Mouse (Mus musculus): ENCODE measurements at regions not wholly inside any gene's neighbourhood (a gene's known extent, or its start where the extent isn't known, plus 50 kb on each side); places are given as distances from the start of the nearest gene placed in this dataset.

DNA sequence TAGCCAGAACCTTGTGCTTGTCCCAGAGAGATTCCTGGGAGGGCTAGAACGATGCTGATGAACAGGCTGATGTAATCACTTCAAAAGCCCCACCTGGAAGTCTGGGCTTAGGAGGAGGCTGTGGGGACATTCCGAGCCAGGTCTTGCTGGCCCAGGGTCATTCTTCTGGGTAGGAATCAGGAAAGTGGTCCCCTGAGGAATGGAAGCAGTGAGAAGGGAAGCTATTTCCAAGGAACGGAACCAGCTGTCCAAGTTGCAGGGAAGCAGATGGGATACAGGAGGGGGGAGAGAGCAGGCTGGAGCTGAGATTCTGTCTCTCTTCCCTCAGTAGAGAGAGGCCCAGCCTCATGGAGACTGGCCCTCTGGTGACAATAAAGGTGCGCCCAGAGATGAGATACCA is 243.9 kb downstream of the Tcf7l2 start:
- no peak overlapping the region for H3K27ac ChIP-seq (ENCODE audit: insufficient read depth, low read length)
- 15% methylated on average over 4 of the region's 4 CpGs for WGBS
- no peaks in the 10 kb centered on the region for H3K27me3 ChIP-seq (ENCODE audit: control insufficient read depth, insufficient read depth, low read length)
- H3K4me1 ChIP-seq (ENCODE audit: control insufficient read depth, insufficient read depth, low read length) = no peaks in the 10 kb centered on the region
- no peak for TF ChIP-seq CTCF (IDR thresholded peaks at IDR 0.05; ENCODE audit: borderline replicate concordance, insufficient read depth, low read depth, low read length)
- TF ChIP-seq POLR2A (IDR thresholded peaks at IDR 0.05; ENCODE audit: borderline replicate concordance, insufficient read depth, low read length) = no peak
- no peak overlapping the region for H3K4me3 ChIP-seq (replicated peaks; ENCODE audit: insufficient read depth, low read depth, low read length)
- no peak for DNase-seq

DNA sequence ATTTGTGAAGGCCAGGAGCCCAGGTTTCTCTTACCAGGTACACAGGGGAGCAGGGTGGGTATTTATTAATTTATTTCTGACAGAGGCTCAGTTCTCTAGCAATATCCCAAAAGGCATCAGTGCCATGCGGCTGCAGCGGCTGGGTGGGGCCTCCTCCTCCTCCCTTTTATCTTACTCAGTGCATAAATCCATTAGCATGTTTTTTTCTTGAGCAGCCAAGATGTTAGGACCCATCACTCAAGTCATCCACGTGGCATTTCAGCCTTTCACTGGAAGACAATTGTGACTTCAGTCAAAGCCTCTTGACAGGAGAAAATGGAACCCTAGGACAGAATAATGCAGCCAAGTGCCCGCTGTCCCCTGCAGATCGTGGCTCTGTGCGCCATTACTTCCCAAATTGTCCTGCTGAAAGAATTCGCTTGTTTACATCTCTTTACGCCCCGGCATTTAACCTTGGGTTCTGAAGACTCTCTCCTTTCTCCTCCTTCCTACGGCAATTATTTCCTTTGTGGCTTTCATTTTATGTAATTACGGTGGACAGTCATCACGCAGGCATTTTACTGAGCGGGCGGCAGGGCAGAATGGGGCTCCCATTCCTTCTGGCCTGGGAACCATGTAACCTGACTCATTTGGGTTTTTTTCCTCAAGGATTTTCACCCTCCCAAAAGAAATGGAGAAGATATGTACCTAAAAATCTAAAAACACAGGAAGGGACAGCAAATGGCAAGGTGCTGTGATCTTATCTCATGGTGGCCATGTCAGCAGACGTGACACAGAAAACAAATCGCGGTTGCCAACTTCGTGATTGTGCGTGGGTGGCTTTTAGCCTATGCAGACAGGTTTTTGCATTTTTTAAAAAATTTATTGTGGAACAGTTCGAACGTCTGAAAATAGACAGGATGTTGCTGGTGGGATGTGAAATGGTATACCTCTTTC is 250.4 kb downstream of the Tcf7l2 start:
- WGBS = 63% methylated on average over 21 of the region's 21 CpGs
- no peak overlapping the region for H3K27ac ChIP-seq (ENCODE audit: insufficient read depth, low read length)
- no peaks in the 10 kb centered on the region; the same call in 1 of the 2 replicates for H3K27me3 ChIP-seq (ENCODE audit: control insufficient read depth, insufficient read depth, low read length)
- DNase-seq = no peak
- TF ChIP-seq CTCF (IDR thresholded peaks at IDR 0.05; ENCODE audit: borderline replicate concordance, insufficient read depth, low read depth, low read length) (no peak), POLR2A (IDR thresholded peaks at IDR 0.05; ENCODE audit: borderline replicate concordance, insufficient read depth, low read length) (no peak)
- no peak overlapping the region for H3K4me3 ChIP-seq (replicated peaks; ENCODE audit: insufficient read depth, low read depth, low read length)
- no peaks in the 10 kb centered on the region for H3K4me1 ChIP-seq (ENCODE audit: control insufficient read depth, insufficient read depth, low read length)

DNA sequence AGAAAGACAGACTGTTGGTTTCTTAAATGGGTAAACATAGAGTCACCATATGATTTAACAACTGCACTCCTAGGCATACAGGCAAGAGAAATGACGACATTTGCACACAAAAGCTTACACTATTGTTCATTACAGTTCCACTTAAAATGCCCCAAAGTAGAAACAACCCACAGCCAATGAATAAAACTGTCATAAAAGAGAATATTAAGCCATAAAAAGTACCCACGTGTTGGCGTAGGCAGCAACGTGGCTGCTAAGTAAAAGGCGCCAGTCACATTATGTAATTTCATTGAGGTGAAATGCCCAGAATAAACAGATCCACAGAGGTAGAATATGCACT is 251.1 kb downstream of the Tcf7l2 start:
- Histone ChIP-seq H3K27ac (ENCODE audit: insufficient read depth, low read length) (no peak overlapping the region), H3K4me1 (ENCODE audit: control insufficient read depth, insufficient read depth, low read length) (no peaks in the 10 kb centered on the region), H3K27me3 (ENCODE audit: control insufficient read depth, insufficient read depth, low read length) (no peaks in the 10 kb centered on the region; the same call in 1 of the 2 replicates), H3K4me3 (replicated peaks; ENCODE audit: insufficient read depth, low read depth, low read length) (no peak overlapping the region)
- DNase-seq = no peak
- 84% methylated on average over 5 of the region's 5 CpGs for WGBS
- TF ChIP-seq POLR2A (IDR thresholded peaks at IDR 0.05; ENCODE audit: borderline replicate concordance, insufficient read depth, low read length) (no peak), CTCF (IDR thresholded peaks at IDR 0.05; ENCODE audit: borderline replicate concordance, insufficient read depth, low read depth, low read length) (no peak)

DNA sequence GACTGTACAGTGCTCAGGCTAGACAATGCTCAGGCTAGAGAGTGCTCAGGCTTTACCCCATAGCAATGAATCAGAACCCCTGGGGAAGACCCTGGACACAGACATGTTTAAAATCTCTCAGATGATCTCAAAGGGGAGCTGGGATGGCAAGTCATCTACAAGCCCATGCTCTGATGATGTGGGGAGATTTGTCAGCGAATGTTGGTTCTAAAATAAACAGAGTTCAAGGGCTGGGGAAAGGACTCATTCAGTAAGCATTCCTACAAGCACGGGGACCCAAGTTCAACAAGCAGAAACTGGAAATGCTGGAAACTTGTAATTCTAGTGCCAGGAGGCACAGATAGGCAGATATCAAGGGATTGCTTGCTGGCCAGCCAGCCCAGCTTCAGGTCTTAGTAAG is 254.1 kb downstream of the Tcf7l2 start:
- Histone ChIP-seq H3K27me3 (ENCODE audit: control insufficient read depth, insufficient read depth, low read length) (no peaks in the 10 kb centered on the region; the same call in 1 of the 2 replicates), H3K4me3 (replicated peaks; ENCODE audit: insufficient read depth, low read depth, low read length) (no peak overlapping the region), H3K27ac (ENCODE audit: insufficient read depth, low read length) (no peak overlapping the region), H3K4me1 (ENCODE audit: control insufficient read depth, insufficient read depth, low read length) (no peaks in the 10 kb centered on the region)
- WGBS = 77% methylated on average over 2 of the region's 2 CpGs
- no peak for DNase-seq
- TF ChIP-seq CTCF (IDR thresholded peaks at IDR 0.05; ENCODE audit: borderline replicate concordance, insufficient read depth, low read depth, low read length) (no peak), POLR2A (IDR thresholded peaks at IDR 0.05; ENCODE audit: borderline replicate concordance, insufficient read depth, low read length) (no peak)

DNA sequence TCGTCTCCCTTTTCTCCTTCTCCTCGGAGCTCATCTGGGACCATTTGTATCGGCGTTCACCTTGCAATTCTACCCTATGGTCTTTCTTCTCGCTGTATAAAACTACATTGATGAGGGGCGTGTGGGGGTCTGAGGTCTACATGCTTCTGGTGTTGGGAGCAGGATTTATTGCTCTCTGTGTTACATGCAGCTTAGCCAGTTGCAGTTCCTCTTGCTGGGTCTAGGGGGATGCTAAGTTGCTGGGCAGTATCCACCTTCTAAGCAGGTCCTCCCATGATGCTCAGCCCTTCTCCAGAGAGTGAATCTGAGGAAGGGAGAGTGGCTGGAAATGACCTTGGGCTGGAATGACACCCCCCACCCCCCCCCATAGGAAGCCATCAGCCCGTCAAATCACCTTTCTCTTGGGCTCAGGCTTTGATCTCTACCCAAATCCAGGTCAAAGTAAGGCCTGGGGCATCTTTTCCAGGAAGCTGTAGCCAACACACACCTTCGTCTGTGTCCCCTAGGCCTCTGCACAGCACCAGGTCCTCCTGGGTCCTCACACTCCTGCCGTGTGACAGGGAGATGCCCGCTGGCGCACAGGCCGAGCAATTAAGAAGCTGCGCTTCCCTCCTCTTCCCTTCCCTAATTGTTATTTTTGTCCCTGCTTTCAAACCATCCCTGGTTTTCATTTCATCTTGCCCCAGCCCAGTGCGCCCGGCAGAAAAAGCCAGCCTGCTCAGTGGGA is 257.0 kb downstream of the Tcf7l2 start:
- 62% methylated on average over 15 of the region's 15 CpGs for WGBS
- Histone ChIP-seq H3K27ac (ENCODE audit: insufficient read depth, low read length) (no peak overlapping the region), H3K27me3 (ENCODE audit: control insufficient read depth, insufficient read depth, low read length) (no peaks in the 10 kb centered on the region), H3K4me1 (ENCODE audit: control insufficient read depth, insufficient read depth, low read length) (no peaks in the 10 kb centered on the region), H3K4me3 (replicated peaks; ENCODE audit: insufficient read depth, low read depth, low read length) (no peak overlapping the region)
- DNase-seq = peak in 1 of 2 experiments; percentile 9
- TF ChIP-seq POLR2A (IDR thresholded peaks at IDR 0.05; ENCODE audit: borderline replicate concordance, insufficient read depth, low read length) (no peak), CTCF (IDR thresholded peaks at IDR 0.05; ENCODE audit: borderline replicate concordance, insufficient read depth, low read depth, low read length) (no peak)

DNA sequence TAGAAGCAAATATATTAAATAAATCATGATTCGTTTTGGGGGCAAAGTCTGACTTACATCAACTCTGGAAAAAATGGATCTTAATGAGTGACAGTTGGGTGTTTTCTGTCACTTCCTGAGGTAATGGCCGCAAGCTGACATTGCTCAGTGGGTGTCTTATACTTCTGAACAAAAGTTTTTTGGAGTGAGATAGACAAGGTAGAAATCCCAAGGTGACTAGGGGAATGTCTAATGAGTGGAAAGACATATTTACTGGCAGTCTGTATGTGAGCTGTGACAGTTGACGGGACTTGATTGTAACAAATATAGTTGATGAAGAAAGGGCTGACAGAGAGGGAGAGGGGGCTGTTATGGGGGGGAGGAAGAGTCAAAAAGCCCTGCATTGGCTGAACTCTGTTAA is 257.8 kb downstream of the Tcf7l2 start:
- Histone ChIP-seq H3K4me3 (replicated peaks; ENCODE audit: insufficient read depth, low read depth, low read length) (no peak overlapping the region), H3K4me1 (ENCODE audit: control insufficient read depth, insufficient read depth, low read length) (no peaks in the 10 kb centered on the region), H3K27me3 (ENCODE audit: control insufficient read depth, insufficient read depth, low read length) (no peaks in the 10 kb centered on the region), H3K27ac (ENCODE audit: insufficient read depth, low read length) (no peak overlapping the region)
- TF ChIP-seq POLR2A (IDR thresholded peaks at IDR 0.05; ENCODE audit: borderline replicate concordance, insufficient read depth, low read length) (no peak), CTCF (IDR thresholded peaks at IDR 0.05; ENCODE audit: borderline replicate concordance, insufficient read depth, low read depth, low read length) (no peak)
- 79% methylated on average over 3 of the region's 3 CpGs for WGBS
- DNase-seq = no peak

DNA sequence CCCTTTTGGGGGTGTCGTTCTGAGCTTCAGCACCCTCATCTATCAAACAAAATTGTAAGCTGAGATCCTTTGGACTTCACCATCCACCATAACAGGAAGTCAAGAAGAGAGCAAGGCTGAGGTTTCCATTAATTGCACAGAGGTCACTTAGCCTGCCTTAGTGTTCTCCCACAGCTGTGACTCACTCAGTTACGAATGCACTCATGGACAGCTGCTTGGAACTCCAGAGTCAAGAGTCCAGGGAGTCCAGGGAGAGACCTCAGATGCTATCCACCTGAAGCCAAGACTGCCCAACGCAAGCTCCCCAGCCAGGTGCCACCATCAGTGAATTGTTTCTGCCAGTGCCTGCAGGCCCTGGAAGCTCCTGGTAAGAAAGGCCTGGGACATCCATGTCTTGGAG is 259.8 kb downstream of the Tcf7l2 start:
- Histone ChIP-seq H3K27me3 (ENCODE audit: control insufficient read depth, insufficient read depth, low read length) (no peaks in the 10 kb centered on the region), H3K4me3 (replicated peaks; ENCODE audit: insufficient read depth, low read depth, low read length) (no peak overlapping the region), H3K4me1 (ENCODE audit: control insufficient read depth, insufficient read depth, low read length) (no peaks in the 10 kb centered on the region), H3K27ac (ENCODE audit: insufficient read depth, low read length) (no peak overlapping the region)
- TF ChIP-seq POLR2A (IDR thresholded peaks at IDR 0.05; ENCODE audit: borderline replicate concordance, insufficient read depth, low read length) = no peak
- WGBS = 89% methylated on average over 3 of the region's 3 CpGs
- no peak for DNase-seq

DNA sequence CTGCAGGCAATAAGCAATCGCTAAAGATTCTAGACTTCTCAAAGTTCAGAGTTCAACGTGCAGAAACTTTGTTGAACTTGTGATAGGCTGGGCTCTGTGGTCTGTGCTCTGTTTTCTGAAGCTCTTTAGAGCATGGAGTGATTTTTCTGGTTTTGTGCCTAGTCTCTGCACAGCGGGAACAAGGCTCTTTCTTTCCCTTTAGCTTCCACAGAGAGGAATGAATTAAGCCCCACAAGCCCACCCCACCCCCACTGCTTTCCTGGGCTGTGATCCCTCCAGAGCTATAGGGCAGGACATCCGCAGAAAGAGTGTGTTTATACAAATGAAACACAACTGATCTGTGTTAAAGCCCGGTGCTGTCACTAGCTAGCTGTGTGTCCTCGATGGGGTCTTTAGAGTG is 264.3 kb downstream of the Tcf7l2 start:
- Histone ChIP-seq H3K27me3 (ENCODE audit: control insufficient read depth, insufficient read depth, low read length) (no peaks in the 10 kb centered on the region), H3K4me1 (ENCODE audit: control insufficient read depth, insufficient read depth, low read length) (no peaks in the 10 kb centered on the region), H3K27ac (ENCODE audit: insufficient read depth, low read length) (no peak overlapping the region), H3K4me3 (replicated peaks; ENCODE audit: insufficient read depth, low read depth, low read length) (no peak overlapping the region)
- 30% methylated on average over 6 of the region's 6 CpGs for WGBS
- TF ChIP-seq CTCF (IDR thresholded peaks at IDR 0.05; ENCODE audit: borderline replicate concordance, insufficient read depth, low read depth, low read length) = no peak
- no peak for TF ChIP-seq POLR2A (IDR thresholded peaks at IDR 0.05; ENCODE audit: borderline replicate concordance, insufficient read depth, low read length)
- no peak for DNase-seq

All from cerebellum, adult 2 months (tissue).